Mouse (Mus musculus) intestine, embryonic 14.5 days (tissue): ENCODE measurements around the gene Kcnj9. TPM values are rescaled to one million over a fixed set of nuclear protein-coding genes. Genes with fewer than 3 reads are reported as not detected.
A peak's percentile ranks its signal among the peaks of the same experiment; 100 is the strongest.

ENCODE experiments used
- ATAC-seq: fragments of 200-750 bp; cut with Nextera tagmentation; replicated peaks from 2 replicates; pipeline ENCODE4 v1.8.0; 2017; ENCODE audit warnings: low read depth, moderate number of reproducible peaks, moderate TSS enrichment, moderate library complexity; ENCODE audit not compliant: low FRiP score, low TSS enrichment
- DNase-seq: peaks from one replicate; pipeline ENCODE4 v3.0.0-alpha.2; 2018; ENCODE audit warnings: low spot score
- H3K27ac ChIP-seq: fragments of 300-500 bp; sonication (generic); 2 replicates; pipeline ENCODE4 v1.5.1; 2014; ENCODE audit warnings: low read depth, mild to moderate bottlenecking, control low read depth
- H3K27me3 ChIP-seq: fragments of 300-500 bp; sonication (generic); replicated peaks from 2 replicates; pipeline ENCODE4 v1.6.1; 2014; ENCODE audit warnings: low read length, control low read depth; ENCODE audit not compliant: control insufficient read depth, insufficient read depth
- H3K36me3 ChIP-seq: fragments of 300-500 bp; sonication (generic); 2 replicates; pipeline ENCODE4 v1.6.1; 2014; ENCODE audit warnings: low read length, control low read depth; ENCODE audit not compliant: control insufficient read depth, insufficient read depth
- H3K4me1 ChIP-seq: fragments of 300-500 bp; sonication (generic); replicated peaks from 2 replicates; pipeline ENCODE4 v1.6.1; 2014; ENCODE audit warnings: low read length, control low read depth, mixed read lengths; ENCODE audit not compliant: control insufficient read depth, insufficient read depth
- H3K4me2 ChIP-seq: fragments of 300-500 bp; sonication (generic); 2 replicates; pipeline ENCODE4 v1.6.1; 2014; ENCODE audit warnings: low read length
- H3K4me3 ChIP-seq: fragments of 300-500 bp; sonication (generic); 2 replicates; pipeline ENCODE4 v1.5.1; 2014; ENCODE audit warnings: low read depth, low read length, control low read depth, mixed read lengths
- H3K9ac ChIP-seq: fragments of 300-500 bp; sonication (generic); 2 replicates; pipeline ENCODE4 v1.6.1; 2014; ENCODE audit warnings: mild to moderate bottlenecking, low read length
- H3K9me3 ChIP-seq: fragments of 300-500 bp; sonication (generic); 2 replicates; pipeline ENCODE4 v1.6.1; 2016; ENCODE audit warnings: low read length, control low read depth; ENCODE audit not compliant: control insufficient read depth
- WGBS: fragments of 180-500 bp; shearing (Covaris S2); extraction: QIAGEN DNeasy Blood & Tissue Kit; methylation state at CpG from one replicate; pipeline ENCODE4 v1.1.7; 2014; 5-methylcytosine and 5-hydroxymethylcytosine counted together
- polyA plus RNA-seq: library from polyadenylated mRNA; unstranded; fragments of >200 nt; fragmentation: Nextera tagmentation; extraction: Ambion mirVana; gene quantifications from 2 replicates; pipeline ENCODE4 v1.2.1, GENCODE M21; 2014

Kcnj9 gene
- polyA plus RNA-seq, 1 experiment from 2014 or later: not detected

DNA sequence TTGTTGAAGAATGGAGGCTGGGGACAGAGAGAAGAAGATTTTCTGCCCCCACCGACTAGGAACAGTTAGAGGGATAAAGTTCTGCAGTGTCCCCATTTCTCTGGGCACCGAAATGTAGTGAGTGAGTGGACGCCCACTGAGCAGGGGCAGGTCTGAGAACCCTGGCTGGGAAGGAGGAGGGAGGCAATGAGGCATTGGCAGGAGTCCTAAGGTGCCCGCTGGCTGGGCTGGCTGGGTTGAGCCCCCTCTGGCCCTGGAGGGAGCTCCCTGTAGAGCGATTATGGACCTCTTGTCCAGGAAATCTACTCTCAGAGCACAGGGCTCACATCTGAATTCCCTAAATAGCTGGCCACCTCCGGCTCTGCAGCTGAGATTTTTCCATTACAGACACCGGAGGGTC is 29.6 kb downstream of the Kcnj9 start:
- WGBS: 76% methylated on average over 7 of the region's 7 CpGs
- no peaks in the 10 kb centered on the region for H3K9me3 ChIP-seq
- ATAC-seq (no peak), DNase-seq (no peak)
- no peak overlapping the region for H3K4me3 ChIP-seq
- H3K27ac ChIP-seq: no peak overlapping the region
- peaks cover 28% of the 10 kb centered on the region for H3K4me1 ChIP-seq
- no peak overlapping the region for H3K9ac ChIP-seq
- no peaks in the 10 kb centered on the region for H3K36me3 ChIP-seq
- H3K27me3 ChIP-seq: no peaks in the 10 kb centered on the region
- no peak overlapping the region for H3K4me2 ChIP-seq

DNA sequence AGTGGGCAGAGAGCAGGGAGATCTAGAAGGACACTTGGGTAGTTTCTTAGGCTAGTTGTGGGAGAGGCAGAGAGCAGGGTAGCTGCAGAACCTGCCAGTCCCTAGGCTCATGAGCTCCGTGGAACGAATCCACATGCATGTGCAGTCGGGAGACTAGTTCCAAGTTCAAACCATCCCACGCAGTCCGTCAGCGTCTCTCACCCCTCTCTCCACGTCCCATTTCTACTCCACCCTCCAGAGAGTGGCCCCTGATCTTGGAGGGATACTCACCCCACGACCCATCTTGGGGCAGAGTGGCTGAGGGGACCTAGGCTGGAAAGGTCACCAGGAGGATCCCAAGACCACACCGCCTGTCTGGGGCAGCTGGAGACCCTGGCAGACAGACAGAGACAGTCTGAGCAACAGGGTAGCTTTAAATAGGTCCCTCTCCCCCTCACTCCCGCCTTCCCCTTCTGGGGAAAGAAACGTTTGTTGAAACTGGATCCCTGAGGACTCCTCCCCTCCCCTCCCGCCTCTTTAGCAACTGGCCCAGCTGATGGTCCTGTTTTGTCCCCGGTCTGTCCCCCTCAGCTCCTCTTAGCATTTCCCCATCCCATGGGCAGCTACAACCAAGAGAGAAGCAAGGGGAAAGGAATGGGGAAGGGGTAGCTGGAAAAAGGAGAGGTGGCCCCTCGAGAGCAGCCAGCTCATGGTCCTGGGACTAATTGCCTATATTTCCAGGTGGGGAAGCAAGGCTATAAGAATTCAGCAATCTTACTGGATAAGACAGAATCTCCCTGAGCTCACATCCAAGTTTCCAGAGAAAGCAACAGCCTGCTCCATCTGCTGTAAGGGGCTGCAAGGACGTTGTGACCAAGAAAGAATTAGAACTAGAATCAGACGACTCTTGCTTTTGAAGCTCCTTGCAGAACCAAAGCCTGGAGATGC is 31.2 kb downstream of the Kcnj9 start, which contains the start of gene Atp1a2:
Gene Atp1a2 (minus strand): TSS at position 454 of the 927 bp plus-strand sequence.
- ATAC-seq (peak; percentile 41; the same call in 1 of the 2 replicates), DNase-seq (peak; percentile 63)
- no peaks in the 10 kb centered on the region for H3K36me3 ChIP-seq
- H3K9ac ChIP-seq: peak within 1 kb of the TSS; percentile 39
- H3K9me3 ChIP-seq: no peaks in the 10 kb centered on the region
- H3K4me1 ChIP-seq: peaks cover 28% of the 10 kb centered on the region
- H3K27ac ChIP-seq: peak within 1 kb of the TSS; percentile 34; the same call in 1 of the 2 replicates
- H3K4me3 ChIP-seq: peak within 1 kb of the TSS; percentile 29
- H3K4me2 ChIP-seq: peak within 1 kb of the TSS; percentile 52
- WGBS: 4% methylated on average over 16 of the region's 16 CpGs
- no peaks in the 10 kb centered on the region for H3K27me3 ChIP-seq

DNA sequence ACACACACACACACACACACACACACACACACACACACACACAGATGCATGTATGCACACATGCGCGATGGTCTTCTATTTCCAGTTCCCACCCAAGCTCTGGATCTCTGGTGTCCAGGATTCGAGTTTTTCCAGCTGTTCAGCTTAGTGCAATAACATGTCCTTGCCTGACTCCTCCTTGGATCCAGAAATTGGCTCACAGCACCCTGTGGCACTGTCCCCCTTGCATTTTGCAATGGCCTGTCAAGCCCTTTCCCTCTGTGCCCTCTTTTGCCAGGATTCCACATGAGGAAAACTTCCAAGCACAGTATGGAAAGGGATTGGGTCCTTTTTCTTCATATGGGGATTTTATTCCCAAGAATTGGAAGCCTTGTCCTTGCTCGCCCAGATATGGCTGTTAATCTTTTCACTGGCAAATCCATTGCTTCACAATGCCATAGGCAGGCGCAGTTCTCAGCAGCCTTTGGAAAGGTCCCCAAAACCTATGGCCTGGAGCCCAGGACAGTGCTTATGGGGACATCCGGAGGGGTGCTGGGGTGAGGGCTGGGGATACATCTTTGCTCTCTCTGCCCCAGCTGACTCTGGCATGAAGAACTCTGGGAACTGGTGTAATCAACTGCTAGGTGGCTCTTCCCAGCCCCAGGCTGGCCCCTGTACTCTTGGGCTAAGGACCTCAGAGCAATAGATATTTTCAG is 32.2 kb downstream of the Kcnj9 start:
- H3K4me2 ChIP-seq: peak overlapping the region; percentile 52
- peaks cover 28% of the 10 kb centered on the region for H3K4me1 ChIP-seq
- no peak for DNase-seq
- H3K4me3 ChIP-seq: peak overlapping the region; percentile 29
- 76% methylated on average over 6 of the region's 6 CpGs for WGBS
- 0 out of 2 replicates have a peak overlapping the region, but pooled peaks have one; percentile 39 for H3K9ac ChIP-seq
- no peak for ATAC-seq
- no peaks in the 10 kb centered on the region for H3K36me3 ChIP-seq
- no peaks in the 10 kb centered on the region for H3K27me3 ChIP-seq
- H3K27ac ChIP-seq: peak overlapping the region; percentile 34; the same call in 1 of the 2 replicates
- no peaks in the 10 kb centered on the region for H3K9me3 ChIP-seq

DNA sequence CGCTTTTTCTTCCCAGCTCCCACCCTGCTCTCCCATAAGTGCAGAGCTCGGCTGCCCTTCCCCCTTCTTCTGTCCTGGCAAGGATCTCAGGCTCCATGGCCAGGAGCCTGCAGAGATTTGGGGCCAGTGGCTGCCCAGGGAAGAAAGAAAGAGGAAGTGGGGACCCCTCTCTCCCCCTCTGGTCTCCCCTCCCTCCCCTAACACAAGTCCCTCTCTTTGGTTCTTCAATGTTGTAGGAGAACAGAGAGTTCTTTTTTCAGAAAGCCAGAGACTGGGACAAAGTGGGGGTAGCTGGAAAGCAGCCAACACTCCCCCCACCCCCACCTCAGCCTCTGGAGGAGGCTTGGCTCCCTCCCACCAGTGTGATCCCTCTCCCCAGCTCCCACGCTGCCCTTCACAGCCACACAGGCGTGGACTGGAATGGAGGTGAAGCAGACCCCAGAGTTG is 33.3 kb downstream of the Kcnj9 start:
- H3K27ac ChIP-seq: peak overlapping the region; percentile 25; the same call in 1 of the 2 replicates
- no peak overlapping the region for H3K9ac ChIP-seq
- no peaks in the 10 kb centered on the region for H3K9me3 ChIP-seq
- 33% methylated on average over 4 of the region's 4 CpGs for WGBS
- H3K4me2 ChIP-seq: peak overlapping the region; percentile 52
- no peak overlapping the region for H3K4me3 ChIP-seq
- DNase-seq (no peak), ATAC-seq (0 out of 2 replicates have a peak, but pooled peaks have one; percentile 38)
- no peaks in the 10 kb centered on the region for H3K36me3 ChIP-seq
- H3K27me3 ChIP-seq: no peaks in the 10 kb centered on the region
- H3K4me1 ChIP-seq: peaks cover 28% of the 10 kb centered on the region

DNA sequence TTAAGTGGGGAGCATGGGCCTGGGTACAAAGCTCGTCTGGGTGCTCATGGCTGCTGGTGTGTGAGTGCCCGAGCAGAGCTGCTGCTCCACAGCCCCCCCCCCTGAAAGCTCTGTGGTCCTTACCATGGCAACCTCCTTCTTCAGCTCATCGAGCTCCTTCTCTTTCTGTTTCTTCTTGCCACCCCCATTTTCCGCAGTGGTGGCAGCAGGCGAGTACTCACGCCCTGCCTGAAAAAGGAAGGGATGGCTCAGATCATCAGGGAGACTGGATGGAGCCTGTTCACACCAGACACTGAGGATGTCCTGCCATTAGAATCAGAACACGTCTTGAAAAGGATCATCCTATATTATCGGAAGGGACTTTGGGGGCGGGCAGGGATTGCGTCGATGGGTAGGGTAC is 35.7 kb downstream of the Kcnj9 start:
- Histone ChIP-seq H3K4me2 (no peak overlapping the region), H3K27me3 (no peaks in the 10 kb centered on the region), H3K36me3 (no peaks in the 10 kb centered on the region), H3K9ac (no peak overlapping the region), H3K4me1 (peaks cover 28% of the 10 kb centered on the region), H3K4me3 (no peak overlapping the region), H3K27ac (no peak overlapping the region), H3K9me3 (no peaks in the 10 kb centered on the region)
- no peak for ATAC-seq
- 83% methylated on average over 11 of the region's 11 CpGs for WGBS
- no peak for DNase-seq

DNA sequence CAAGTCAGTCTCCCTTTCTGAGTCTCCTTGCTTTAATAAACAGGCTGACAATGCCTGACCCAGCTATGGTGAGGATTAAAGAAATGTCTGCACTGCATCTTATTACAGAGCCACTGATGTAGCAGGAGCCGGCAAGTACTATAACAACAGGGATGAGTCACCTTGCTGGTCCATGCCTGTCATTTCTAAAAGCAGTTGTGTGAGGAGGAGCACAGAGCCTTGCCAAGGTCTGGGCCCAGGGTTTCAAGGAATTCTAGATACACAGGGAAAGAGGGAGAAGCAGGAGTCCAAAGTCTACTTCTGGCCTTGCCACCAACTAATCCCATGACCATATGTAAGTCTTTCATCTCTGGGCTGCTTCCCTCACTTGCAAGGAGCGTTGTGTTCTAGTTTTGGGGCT is 36.2 kb downstream of the Kcnj9 start:
- no peaks in the 10 kb centered on the region for H3K9me3 ChIP-seq
- ATAC-seq (no peak), DNase-seq (no peak)
- no peak overlapping the region for H3K9ac ChIP-seq
- WGBS: 72% methylated on average over 2 of the region's 2 CpGs
- no peak overlapping the region for H3K27ac ChIP-seq
- H3K4me2 ChIP-seq: no peak overlapping the region
- H3K4me1 ChIP-seq: peaks cover 23% of the 10 kb centered on the region
- H3K4me3 ChIP-seq: no peak overlapping the region
- H3K27me3 ChIP-seq: no peaks in the 10 kb centered on the region
- no peaks in the 10 kb centered on the region for H3K36me3 ChIP-seq

DNA sequence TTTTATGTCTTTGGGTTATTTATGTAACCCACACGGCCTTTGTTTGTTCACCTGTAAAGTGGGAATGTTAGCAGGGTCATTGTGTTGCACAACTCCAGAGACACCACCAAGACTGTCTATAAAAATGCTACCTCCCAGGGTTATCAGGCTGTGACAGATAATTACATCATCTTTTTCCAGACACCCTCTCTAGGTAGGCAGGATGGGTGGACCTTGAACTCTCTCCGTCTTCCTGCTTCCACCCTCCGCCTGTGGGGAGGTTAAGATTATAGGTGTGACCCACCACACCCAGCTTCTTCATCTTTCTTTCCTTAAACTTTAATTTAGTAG is 39.5 kb downstream of the Kcnj9 start:
- Histone ChIP-seq H3K4me2 (no peak overlapping the region), H3K4me3 (no peak overlapping the region), H3K36me3 (no peaks in the 10 kb centered on the region), H3K4me1 (no peaks in the 10 kb centered on the region), H3K9ac (no peak overlapping the region), H3K27ac (no peak overlapping the region), H3K9me3 (no peaks in the 10 kb centered on the region), H3K27me3 (no peaks in the 10 kb centered on the region)
- ATAC-seq: peak; percentile 73; the same call in 1 of the 2 replicates
- DNase-seq: no peak
- 57% methylated on average over 3 of the region's 3 CpGs for WGBS

DNA sequence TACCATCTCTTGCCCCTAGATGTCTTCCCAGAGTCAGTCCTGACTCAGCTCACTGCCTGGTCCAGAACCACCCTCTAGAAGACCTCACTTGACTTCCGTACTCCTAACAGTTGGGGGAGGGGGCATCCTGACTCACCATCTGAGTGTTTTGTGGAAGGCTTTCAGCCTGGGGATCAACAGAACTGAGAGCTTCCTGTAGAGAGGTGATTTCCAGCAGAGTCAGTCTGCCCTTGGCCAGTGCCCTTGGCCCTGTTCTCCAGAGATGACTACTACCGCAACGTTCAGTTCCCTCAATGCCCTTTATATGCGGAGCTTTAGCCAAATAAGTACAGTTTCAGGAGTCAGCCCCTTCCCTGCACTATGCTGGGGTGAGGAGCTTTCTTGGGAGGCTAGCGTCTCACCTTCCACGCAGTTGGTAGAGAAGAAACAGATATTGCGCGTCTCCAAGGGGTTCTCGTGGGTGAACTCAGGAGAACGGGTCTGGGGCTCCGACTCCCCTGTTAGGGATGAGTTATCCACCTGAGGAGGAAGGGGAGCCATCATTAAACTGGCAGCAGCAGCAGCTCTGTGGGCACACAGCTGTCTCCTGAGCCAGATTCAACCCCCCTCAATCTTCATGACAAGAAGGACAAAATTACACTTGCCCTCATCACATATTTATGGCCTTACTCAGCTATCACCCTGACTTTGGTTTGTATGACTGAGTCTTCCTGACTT is 40.1 kb downstream of the Kcnj9 start:
- WGBS: 89% methylated on average over 11 of the region's 11 CpGs
- Histone ChIP-seq H3K36me3 (no peaks in the 10 kb centered on the region), H3K4me1 (no peaks in the 10 kb centered on the region), H3K27me3 (no peaks in the 10 kb centered on the region), H3K9me3 (no peaks in the 10 kb centered on the region), H3K4me3 (no peak overlapping the region), H3K9ac (no peak overlapping the region), H3K4me2 (no peak overlapping the region), H3K27ac (no peak overlapping the region)
- no peak for ATAC-seq
- no peak for DNase-seq
